Mouse (Mus musculus): ENCODE measurements around the gene Surf2.

Gene Surf2

GRCm38 (mm10) chr2:26954735-26955395 lies 38.7 kb downstream of the Surf2 start:
- intact Hi-C loops (cut with DNase I) = no loop called here

- intact Hi-C loops (cut with DNase I) = no loop called here
Measured at GRCm38 (mm10) chr2:26956811-26957487, 40.8 kb downstream of the Surf2 start.

- intact Hi-C loops (cut with DNase I) = no loop called here
Measured at GRCm38 (mm10) chr2:26957488-26957859, 41.3 kb downstream of the Surf2 start.

DNA sequence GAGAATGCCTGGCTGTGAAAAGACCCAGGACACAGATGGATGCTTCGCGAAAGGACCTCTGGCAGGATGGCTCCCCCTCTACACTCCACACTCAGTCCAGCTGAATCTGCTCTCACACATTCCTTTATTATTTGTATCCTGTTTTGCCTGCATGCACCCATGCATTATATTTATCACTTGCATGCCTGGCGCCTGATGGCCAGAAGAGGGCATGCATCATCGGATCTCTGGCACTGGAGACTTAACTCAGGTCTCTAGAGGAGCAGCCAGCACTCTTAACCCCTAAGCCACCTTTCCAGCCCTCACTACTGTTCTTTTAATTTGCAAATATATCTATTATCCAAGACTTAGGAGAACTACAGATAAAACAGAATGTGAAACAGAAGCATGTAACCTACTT lies 44.6 kb downstream of the Surf2 start:
- intact Hi-C loops (cut with DNase I) = loop anchor here (5.0 kb wide), 1 partner anchor 53 kb away; no protein-coding TSS in a partner anchor

DNA sequence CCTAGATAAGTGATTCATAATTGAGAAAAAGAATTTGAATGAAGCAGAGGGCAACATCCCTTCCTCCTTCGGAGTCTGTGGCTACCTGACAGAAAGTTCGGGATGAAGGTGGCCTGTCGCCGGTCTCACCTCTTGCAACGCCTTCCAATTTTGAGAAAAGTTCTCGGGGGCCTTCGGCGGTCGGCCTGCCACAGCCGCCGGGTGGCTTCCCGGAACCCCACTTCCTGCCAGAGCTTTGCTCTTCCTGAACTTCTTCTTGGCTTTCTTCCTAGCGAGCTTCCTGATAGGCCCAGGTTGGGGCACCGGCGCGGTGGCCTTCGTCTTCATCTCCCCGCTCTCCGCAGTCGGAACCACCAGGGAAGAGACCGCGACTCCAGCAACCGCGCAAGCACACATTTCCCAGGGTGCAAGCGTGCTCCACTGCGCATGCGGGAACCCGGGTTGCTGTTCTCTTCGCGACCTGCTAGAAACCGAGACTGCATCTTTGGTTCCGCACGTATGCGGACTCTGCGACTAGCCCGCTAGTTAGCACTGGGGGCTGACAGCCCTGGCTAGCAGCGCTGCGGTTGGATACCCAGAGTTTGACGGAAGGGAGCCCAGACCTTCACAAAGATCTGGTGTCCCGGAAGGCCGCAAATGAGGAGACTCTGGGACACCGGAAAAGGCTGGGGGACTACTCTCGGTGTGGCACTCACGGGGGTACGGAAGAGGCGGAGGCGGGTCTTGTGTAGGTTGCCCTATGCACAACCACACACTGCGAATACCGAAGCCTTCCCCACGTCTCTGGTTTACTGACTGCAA lies 48.0 kb downstream of the Surf2 start, which contains the start of gene Rexo4:
Gene Rexo4 (minus strand): TSS at position 464 of the 801 bp plus-strand sequence.
- intact Hi-C loops (cut with DNase I) = loop anchor here (5.0 kb wide), 1 partner anchor 57 kb away; no protein-coding TSS in a partner anchor

DNA sequence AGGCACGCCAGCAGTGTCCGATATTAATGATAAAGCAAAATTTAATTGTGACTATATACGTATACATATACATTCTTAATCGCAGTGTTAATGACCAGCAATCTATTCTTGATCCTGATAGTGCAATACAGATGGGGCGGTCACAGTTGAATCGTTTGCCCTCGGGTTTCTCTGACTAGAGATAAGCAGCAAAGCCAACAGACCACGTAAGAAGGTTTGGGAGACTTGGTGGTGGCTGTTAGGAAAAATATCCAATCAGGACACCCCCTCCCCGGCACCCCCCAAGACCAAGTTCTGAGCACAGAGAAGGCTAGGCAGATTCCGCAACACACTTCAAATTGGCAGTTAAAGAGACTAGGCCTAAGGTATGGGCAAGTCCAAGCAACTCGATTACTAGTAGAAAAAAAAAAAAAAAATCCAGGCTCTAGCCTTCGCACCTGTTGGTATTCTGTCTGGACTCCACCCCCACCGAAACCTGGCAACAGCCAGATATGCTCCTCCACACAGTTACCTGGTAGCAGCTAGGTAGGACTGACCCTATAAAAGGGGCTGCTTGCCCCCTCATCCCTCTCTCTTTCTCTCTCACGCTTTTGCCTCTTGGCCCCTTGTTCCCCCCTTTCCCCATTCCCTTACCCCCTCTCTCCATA lies 48.7 kb downstream of the Surf2 start:
- intact Hi-C loops (cut with DNase I) = loop anchor here (5.0 kb wide), 1 partner anchor 58 kb away; no protein-coding TSS in a partner anchor

DNA sequence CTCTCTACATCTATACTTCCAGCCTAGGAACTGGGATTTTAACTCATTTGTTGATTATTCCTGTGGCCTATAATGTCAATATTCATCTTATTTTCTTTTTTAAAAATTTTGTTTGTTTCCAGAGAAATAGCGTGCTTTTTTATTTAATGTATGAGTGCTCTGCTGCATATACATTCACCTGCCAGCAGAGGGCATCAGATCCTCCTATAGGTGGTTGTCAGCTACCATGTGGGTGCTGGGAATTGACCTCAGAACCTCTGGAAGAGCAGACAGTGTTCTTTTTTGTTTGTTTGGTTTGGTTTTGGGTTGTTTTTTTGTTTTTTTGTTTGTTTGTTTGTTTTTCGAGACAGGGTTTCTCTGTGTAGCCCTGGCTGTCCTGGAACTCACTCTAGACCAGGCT lies 51.1 kb downstream of the Surf2 start:
- intact Hi-C loops (cut with DNase I) = no loop called here

Data from adrenal gland (tissue).